Comparison of ENCODE assay signal across 17 mouse cellular contexts in the genomic region with DNA sequence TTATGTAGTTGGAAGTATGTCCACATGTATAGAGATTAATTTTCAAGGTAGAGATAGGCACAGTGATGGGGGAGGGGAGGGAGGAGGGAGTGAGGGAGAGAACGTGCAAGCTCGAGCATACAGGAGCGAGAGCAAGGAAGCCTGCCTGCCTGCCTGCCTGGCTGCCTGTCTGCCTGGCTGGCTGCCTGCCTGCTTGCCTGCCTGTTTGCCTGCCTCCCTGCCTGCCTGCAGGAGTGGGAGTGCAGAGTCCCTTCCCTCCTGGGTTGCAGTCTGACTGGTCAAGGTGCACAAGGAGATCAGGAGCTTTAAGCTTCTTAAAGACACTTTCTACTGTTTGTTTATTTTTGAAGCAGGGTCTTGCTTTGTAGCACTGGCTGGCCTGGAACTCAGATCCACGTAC. TPM values are rescaled to one million over a fixed set of nuclear protein-coding genes. Genes with fewer than 3 reads are reported as not detected.
DNase-seq lines count a peak whose midpoint lies in the region; ATAC-seq lines count a peak whose summit lies in the region.
"Had no signal": no experiment of that assay in that cellular context is flagged by ENCODE, and none has a peak within 500 bp of the region (broad histone marks: within the 10 kb centered on the region; RNA-seq: fewer than 3 reads in every experiment).

No protein-coding gene starts in this region.

- no peak for ATAC-seq in heart, embryonic 11.5 days (replicated peaks; ENCODE audit: insufficient number of reproducible peaks, low FRiP score, low TSS enrichment)
- no peak for ATAC-seq in kidney, embryonic 16.5 days (ENCODE audit: low FRiP score, low TSS enrichment)
- ATAC-seq: intestine, embryonic 16.5 days had no signal

- H3K36me3 ChIP-seq in heart, embryonic 11.5 days (ENCODE audit: control insufficient read depth, insufficient read depth, low read length) = peaks cover 13% of the 10 kb centered on the region
- H3K36me3 ChIP-seq in kidney, embryonic 16.5 days (ENCODE audit: insufficient read depth, low read length) = peaks cover 33% of the 10 kb centered on the region

- H3K4me3 ChIP-seq in heart, embryonic 11.5 days (ENCODE audit: low read depth, low read length) = no peak overlapping the region
- H3K4me3 ChIP-seq in kidney, embryonic 16.5 days (ENCODE audit: low read length) = no peak overlapping the region
- H3K4me3 ChIP-seq: embryonic facial prominence, embryonic 12.5 days; hindbrain, embryonic 12.5 days; liver, embryonic 15.5 days had no signal

- H3K27me3 ChIP-seq in heart, embryonic 11.5 days (ENCODE audit: control insufficient read depth, insufficient read depth, low read length) = no peaks in the 10 kb centered on the region
- no peaks in the 10 kb centered on the region for H3K27me3 ChIP-seq in kidney, embryonic 16.5 days (ENCODE audit: insufficient read depth, low read length)
- H3K27me3 ChIP-seq: embryonic facial prominence, embryonic 12.5 days; hindbrain, embryonic 12.5 days; liver, embryonic 15.5 days had no signal

- no peak overlapping the region for H3K4me2 ChIP-seq in heart, embryonic 11.5 days
- H3K4me2 ChIP-seq in kidney, embryonic 16.5 days (replicated peaks; ENCODE audit: low read depth, low read length) = no peak overlapping the region
- H3K4me2 ChIP-seq: embryonic facial prominence, embryonic 12.5 days; hindbrain, embryonic 12.5 days; liver, embryonic 15.5 days had no signal

- 44% methylated on average over 4 of the region's 4 CpGs for WGBS in heart, embryonic 11.5 days (ENCODE audit: insufficient replicate concordance)
- WGBS in kidney, embryonic 16.5 days = 51% methylated on average over 4 of the region's 4 CpGs

- no peak for DNase-seq in heart, adult 9 months (ENCODE audit: low spot score in 2 of 2)
- peak; percentile 55 to 60 for DNase-seq in kidney, adult 8-10 months
- DNase-seq in cerebellum, adult 9-11 months = peak; percentile 79
- peak; percentile 54 for DNase-seq in yolk sac, embryonic 10.5 days (ENCODE audit: low spot score)
- no peak for DNase-seq in left cerebral cortex, adult 9 months (ENCODE audit: low spot score in 2 of 2)
- DNase-seq: adrenal gland, postnatal 10 days; layer of hippocampus, postnatal 36 days; midbrain, embryonic 14.5 days; right cerebral cortex, postnatal 25 days had no signal

- peaks cover 16% of the 10 kb centered on the region for H3K4me1 ChIP-seq in heart, embryonic 11.5 days (ENCODE audit: control insufficient read depth, insufficient read depth, low read length)
- no peaks in the 10 kb centered on the region for H3K4me1 ChIP-seq in kidney, embryonic 16.5 days (ENCODE audit: insufficient read depth, low read length)
- H3K4me1 ChIP-seq: hindbrain, embryonic 12.5 days had no signal

- no peak overlapping the region for H3K9ac ChIP-seq in heart, embryonic 11.5 days (ENCODE audit: low read depth, low read length)
- H3K9ac ChIP-seq in kidney, embryonic 16.5 days (replicated peaks; ENCODE audit: low read length) = no peak overlapping the region
- H3K9ac ChIP-seq: embryonic facial prominence, embryonic 12.5 days; hindbrain, embryonic 12.5 days; liver, embryonic 15.5 days had no signal

- H3K27ac ChIP-seq in heart, embryonic 11.5 days (ENCODE audit: low read depth, low read length) = 0 out of 2 replicates have a peak overlapping the region, but pooled peaks have one; percentile 35
- no peak overlapping the region for H3K27ac ChIP-seq in kidney, embryonic 16.5 days (ENCODE audit: low read length)
- H3K27ac ChIP-seq: embryonic facial prominence, embryonic 12.5 days; hindbrain, embryonic 12.5 days; liver, embryonic 15.5 days had no signal

- H3K9me3 ChIP-seq in heart, embryonic 11.5 days (replicated peaks; ENCODE audit: control insufficient read depth, low read length) = no peaks in the 10 kb centered on the region
- H3K9me3 ChIP-seq in kidney, embryonic 16.5 days (ENCODE audit: low read length) = no peaks in the 10 kb centered on the region
- H3K9me3 ChIP-seq: embryonic facial prominence, embryonic 12.5 days; G1E; hindbrain, embryonic 12.5 days; liver, embryonic 15.5 days had no signal

RNA-seq across cellular contexts. Expression of a gene that starts 55.2 kb away (rescaled TPM):
- 0.63 TPM in 1 of 2 replicates, not detected in the other for polyA plus RNA-seq in heart, embryonic 11.5 days (2014; fragmentation: Nextera tagmentation; extraction: Ambion mirVana)
- 0.37 and 0.63 TPM in 2 replicates for polyA plus RNA-seq in kidney, embryonic 16.5 days (2015; fragmentation: Nextera tagmentation; extraction: Ambion mirVana)
- polyA plus RNA-seq: intestine, embryonic 16.5 days; limb, embryonic 11.5 days; liver, embryonic 15.5 days; midbrain, embryonic 14.5 days had no signal

RNA-seq across cellular contexts. Expression of a gene that starts 57.6 kb away (rescaled TPM):
- 46.4 and 53.2 TPM in 2 replicates for polyA plus RNA-seq in heart, embryonic 11.5 days (2014; fragmentation: Nextera tagmentation; extraction: Ambion mirVana)
- 43.3 and 46.2 TPM in 2 replicates for polyA plus RNA-seq in kidney, embryonic 16.5 days (2015; fragmentation: Nextera tagmentation; extraction: Ambion mirVana)

Comparison
In these comparisons a context has a peak if more than half of its experiments do, and no peak if none do; other contexts are left out.
1. DNase-seq: peak in kidney, adult 8-10 months (2 of 2), cerebellum, adult 9-11 months (single experiment) and yolk sac, embryonic 10.5 days (single experiment); none in heart, adult 9 months (0 of 2) and left cerebral cortex, adult 9 months (0 of 2).